Mouse (Mus musculus): ENCODE data around the gene Carmil3. TPM values are rescaled to one million over a fixed set of nuclear protein-coding genes. Genes with fewer than 3 reads are reported as not detected.
A peak's percentile ranks its signal among the peaks of the same experiment; 100 is the strongest.

Gene Carmil3
- total and polyA plus RNA-seq, 3 experiments: 1.9 to 6.0 (median 2.3) TPM

GRCm38 (mm10) chr14:55458273-55458672 lies 32.2 kb upstream of the Carmil3 start:
- H3K36me3 ChIP-seq (replicated peaks in 1 of 2; ENCODE audit: control insufficient read depth in 1 of 2, insufficient read depth in 1 of 2, low read length in 1 of 2): no peaks in the 10 kb centered on the region
- H3K27me3 ChIP-seq (replicated peaks): peaks cover 11% of the 10 kb centered on the region
- H3K79me2 ChIP-seq (replicated peaks; ENCODE audit: control insufficient read depth, extremely low read depth, insufficient read depth, poor library complexity, severe bottlenecking): no peaks in the 10 kb centered on the region
- H3K4me1 ChIP-seq (ENCODE audit: control insufficient read depth in 1 of 2, insufficient read depth in 2 of 2): no peaks in the 10 kb centered on the region
- H3K9ac ChIP-seq (ENCODE audit: insufficient read depth, low read depth): no peak overlapping the region
- DNase-seq (ENCODE audit: extremely low read depth): peak; percentile 90
- TF ChIP-seq POLR2AphosphoS2 (IDR thresholded peaks at IDR 0.05; ENCODE audit: low read depth, low read length): no peak
- TF ChIP-seq MAX (IDR thresholded peaks at IDR 0.05; ENCODE audit: low read length): no peak
- peak; percentile 52 to 87; a peak in 3 of 4 replicates for TF ChIP-seq CTCF (conservative IDR thresholded peaks at IDR 0.05 in 1 of 2, IDR thresholded peaks at IDR 0.05 in 1 of 2; ENCODE audit: low read depth in 2 of 2, low read length in 2 of 2)
- TF ChIP-seq SMC3 (IDR thresholded peaks at IDR 0.05; ENCODE audit: low read depth, low read length): peak; percentile 75
- TF ChIP-seq IRF4 (IDR thresholded peaks at IDR 0.05; ENCODE audit: low read depth, low read length): 0 out of 2 replicates have a peak, but pooled peaks have one; percentile 16
- TF ChIP-seq RAD21 (IDR thresholded peaks at IDR 0.05; ENCODE audit: low read depth, low read length): peak; percentile 70
- in situ Hi-C loops (cut with MboI; ENCODE audit: low pct_ligation_motif_present, low pct_unique_long_range_greater_than_20kb, low sequenced_read_pairs): no loop called here
- no peak overlapping the region for H3K4me3 ChIP-seq (replicated peaks in 1 of 3; ENCODE audit: low read depth in 2 of 3, low read length in 2 of 3, poor library complexity in 1 of 3)
- H3K27ac ChIP-seq (ENCODE audit: insufficient read depth, low read depth): no peak overlapping the region
- peaks cover 18% of the 10 kb centered on the region for H3K9me3 ChIP-seq (replicated peaks; ENCODE audit: low read length)
- no peak overlapping the region for H3K4me2 ChIP-seq (ENCODE audit: insufficient read depth, low read depth, poor library complexity, severe bottlenecking)
- dilution Hi-C loops (cut with MboI; ENCODE audit: extremely low pct_ligation_motif_present, extremely low pct_unique_long_range_greater_than_20kb, low sequenced_read_pairs): no loop called here

- H3K36me3 ChIP-seq (replicated peaks in 1 of 2; ENCODE audit: control insufficient read depth in 1 of 2, insufficient read depth in 1 of 2, low read length in 1 of 2): no peaks in the 10 kb centered on the region
- H3K4me3 ChIP-seq (replicated peaks in 1 of 3; ENCODE audit: low read depth in 2 of 3, low read length in 2 of 3, poor library complexity in 1 of 3): no peak overlapping the region
- no peaks in the 10 kb centered on the region for H3K4me1 ChIP-seq (ENCODE audit: control insufficient read depth in 1 of 2, insufficient read depth in 2 of 2)
- no peak overlapping the region for H3K4me2 ChIP-seq (ENCODE audit: insufficient read depth, low read depth, poor library complexity, severe bottlenecking)
- TF ChIP-seq CTCF (conservative IDR thresholded peaks at IDR 0.05 in 1 of 2, IDR thresholded peaks at IDR 0.05 in 1 of 2; ENCODE audit: low read depth in 2 of 2, low read length in 2 of 2) (no peak), USF2 (conservative IDR thresholded peaks at IDR 0.05; ENCODE audit: low read depth, low read length) (no peak), ELF1 (IDR thresholded peaks at IDR 0.05; ENCODE audit: low read depth, low read length) (no peak), CHD2 (IDR thresholded peaks at IDR 0.05; ENCODE audit: low read length) (no peak), IRF4 (IDR thresholded peaks at IDR 0.05; ENCODE audit: low read depth, low read length) (no peak), BHLHE40 (IDR thresholded peaks at IDR 0.05; ENCODE audit: low read depth, low read length) (no peak), MAZ (IDR thresholded peaks at IDR 0.05; ENCODE audit: low read depth, low read length) (no peak), HCFC1 (IDR thresholded peaks at IDR 0.05; ENCODE audit: low read depth, low read length) (no peak), RCOR1 (conservative IDR thresholded peaks at IDR 0.05; ENCODE audit: low read depth, low read length) (no peak)
- dilution Hi-C loops (cut with MboI; ENCODE audit: extremely low pct_ligation_motif_present, extremely low pct_unique_long_range_greater_than_20kb, low sequenced_read_pairs) (no loop called here), in situ Hi-C loops (cut with MboI; ENCODE audit: low pct_ligation_motif_present, low pct_unique_long_range_greater_than_20kb, low sequenced_read_pairs) (no loop called here)
- peaks cover 11% of the 10 kb centered on the region for H3K27me3 ChIP-seq (replicated peaks)
- peaks cover 13% of the 10 kb centered on the region for H3K9me3 ChIP-seq (replicated peaks; ENCODE audit: low read length)
- H3K9ac ChIP-seq (ENCODE audit: insufficient read depth, low read depth): no peak overlapping the region
- no peak overlapping the region for H3K27ac ChIP-seq (ENCODE audit: insufficient read depth, low read depth)
- H3K79me2 ChIP-seq (replicated peaks; ENCODE audit: control insufficient read depth, extremely low read depth, insufficient read depth, poor library complexity, severe bottlenecking): no peaks in the 10 kb centered on the region
- DNase-seq (ENCODE audit: extremely low read depth): no peak
Measured at GRCm38 (mm10) chr14:55458761-55459160, 31.7 kb upstream of the Carmil3 start.

GRCm38 (mm10) chr14:55459796-55460195 lies 30.7 kb upstream of the Carmil3 start:
- TF ChIP-seq RCOR1 (conservative IDR thresholded peaks at IDR 0.05; ENCODE audit: low read depth, low read length): no peak
- TF ChIP-seq MYC (IDR thresholded peaks at IDR 0.05; ENCODE audit: low read depth, low read length): no peak
- Histone ChIP-seq H3K9ac (ENCODE audit: insufficient read depth, low read depth) (no peak overlapping the region), H3K27ac (ENCODE audit: insufficient read depth, low read depth) (no peak overlapping the region), H3K4me2 (ENCODE audit: insufficient read depth, low read depth, poor library complexity, severe bottlenecking) (no peak overlapping the region), H3K4me3 (replicated peaks in 1 of 3; ENCODE audit: low read depth in 2 of 3, low read length in 2 of 3, poor library complexity in 1 of 3) (no peak overlapping the region), H3K27me3 (replicated peaks) (peaks cover 14% of the 10 kb centered on the region), H3K79me2 (replicated peaks; ENCODE audit: control insufficient read depth, extremely low read depth, insufficient read depth, poor library complexity, severe bottlenecking) (no peaks in the 10 kb centered on the region), H3K9me3 (replicated peaks; ENCODE audit: low read length) (peaks cover 10% of the 10 kb centered on the region), H3K4me1 (ENCODE audit: control insufficient read depth in 1 of 2, insufficient read depth in 2 of 2) (no peaks in the 10 kb centered on the region), H3K36me3 (replicated peaks in 1 of 2; ENCODE audit: control insufficient read depth in 1 of 2, insufficient read depth in 1 of 2, low read length in 1 of 2) (no peaks in the 10 kb centered on the region)
- in situ Hi-C loops (cut with MboI; ENCODE audit: low pct_ligation_motif_present, low pct_unique_long_range_greater_than_20kb, low sequenced_read_pairs) (no loop called here), dilution Hi-C loops (cut with MboI; ENCODE audit: extremely low pct_ligation_motif_present, extremely low pct_unique_long_range_greater_than_20kb, low sequenced_read_pairs) (no loop called here)
- no peak for DNase-seq (ENCODE audit: extremely low read depth)

All from CH12.LX (cell line).